Mouse (Mus musculus) adrenal gland, postnatal 14 days (tissue): ENCODE results near the gene Kalrn. TPM values are rescaled to one million over a fixed set of nuclear protein-coding genes. Genes with fewer than 3 reads are reported as not detected.
A peak's percentile ranks its signal among the peaks of the same experiment; 100 is the strongest.

ENCODE experiments used
- DNase-seq: peaks from one replicate; pipeline ENCODE4 v3.0.0; 2021; ENCODE audit warnings: mixed read lengths
- long read RNA-seq, 2 experiments: library from polyadenylated mRNA; stranded (forward); transcript quantifications; one replicate each; pipeline ENCODE4 v2.0.0; 2021
- total RNA-seq: library from RNA; stranded (reverse); gene quantifications from 2 replicates; pipeline ENCODE4 v1.2.3, GENCODE M21; 2021

Kalrn gene
- 12.9 and 20.7 TPM in 2 replicates for total RNA-seq
- long read RNA-seq, experiment 1: 0 reads
- long read RNA-seq, experiment 2, partial matches to known transcripts: 0 of 1 reads
- long read RNA-seq, experiment 2, other reads (novel, unspliced or antisense): 1 of 1 reads

DNA sequence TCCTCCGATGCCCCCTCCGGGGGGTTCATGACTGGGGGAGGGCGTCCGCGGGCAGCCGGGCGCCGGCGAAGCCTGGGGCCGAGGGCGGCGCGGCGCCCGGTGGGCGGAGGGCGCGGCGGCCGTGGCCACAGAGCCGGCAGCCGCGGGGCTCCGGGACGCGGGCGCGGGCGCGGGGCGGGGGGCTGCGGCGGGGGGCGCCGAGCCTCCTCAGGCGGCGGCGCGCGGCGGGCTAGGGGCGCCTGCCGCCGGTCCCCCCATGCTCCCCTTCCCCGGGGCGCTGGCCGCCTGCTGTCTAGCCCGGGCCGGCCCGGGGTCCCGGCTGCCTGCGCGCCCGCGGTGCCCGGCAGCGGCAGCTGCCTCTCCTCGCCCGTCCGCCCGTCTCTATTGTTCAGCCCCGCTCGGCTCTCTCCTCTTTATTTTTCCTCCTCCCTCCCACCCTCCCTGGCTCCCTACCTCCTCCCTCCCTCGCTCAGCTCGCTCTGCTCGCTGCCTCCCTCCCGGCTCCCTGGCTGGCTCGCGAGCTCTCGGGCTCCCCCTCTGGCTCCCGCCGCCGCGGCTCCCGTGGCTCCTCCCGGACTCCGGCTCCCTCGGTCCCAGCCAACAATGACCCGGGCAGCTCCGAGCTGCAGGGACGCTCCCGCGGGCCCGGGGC, at the start of gene Kalrn:
Kalrn (minus strand) TSS at position 382 of the 652 bp plus-strand sequence.
- peak; percentile 96 for DNase-seq

DNA sequence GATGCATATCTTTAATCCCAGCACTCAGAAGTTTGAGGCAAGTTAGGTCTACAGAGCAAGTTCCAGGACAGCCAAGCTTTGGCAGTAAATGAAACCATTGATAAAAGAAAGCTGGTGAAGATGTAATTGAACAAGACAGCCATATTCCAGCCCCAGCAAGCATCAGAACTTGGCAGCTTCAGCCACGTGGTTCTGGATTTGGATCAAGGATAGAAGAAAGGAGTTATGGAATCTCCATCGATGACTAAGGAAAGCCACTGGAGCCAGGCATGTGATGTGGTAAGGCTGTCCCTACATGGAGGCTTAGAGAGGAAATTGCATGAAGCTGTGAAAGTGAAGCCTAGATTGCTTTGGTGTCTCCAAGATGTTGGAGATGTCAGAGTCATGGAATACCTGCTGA, 40.7 kb upstream of the Kalrn start:
- DNase-seq: no peak

DNA sequence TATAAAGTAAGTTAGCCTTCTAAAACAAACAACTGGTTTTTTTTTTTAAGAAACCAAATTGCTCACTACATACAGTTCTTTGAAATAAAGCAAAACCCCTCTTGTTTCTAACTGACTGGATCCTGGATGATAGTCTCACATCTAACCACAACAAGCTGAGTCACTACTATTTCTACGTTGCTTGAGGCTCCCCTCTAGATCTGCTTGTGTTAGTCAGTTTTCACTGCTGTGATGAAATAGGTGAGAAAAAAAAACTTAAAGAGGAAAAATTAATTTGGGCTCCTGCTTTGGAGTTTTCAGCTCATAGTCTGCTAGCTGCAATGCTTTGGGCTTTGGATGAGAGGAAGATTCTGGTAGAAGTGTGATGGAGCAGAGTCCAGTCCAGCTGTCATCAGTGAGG, 36.8 kb upstream of the Kalrn start:
- DNase-seq: no peak

DNA sequence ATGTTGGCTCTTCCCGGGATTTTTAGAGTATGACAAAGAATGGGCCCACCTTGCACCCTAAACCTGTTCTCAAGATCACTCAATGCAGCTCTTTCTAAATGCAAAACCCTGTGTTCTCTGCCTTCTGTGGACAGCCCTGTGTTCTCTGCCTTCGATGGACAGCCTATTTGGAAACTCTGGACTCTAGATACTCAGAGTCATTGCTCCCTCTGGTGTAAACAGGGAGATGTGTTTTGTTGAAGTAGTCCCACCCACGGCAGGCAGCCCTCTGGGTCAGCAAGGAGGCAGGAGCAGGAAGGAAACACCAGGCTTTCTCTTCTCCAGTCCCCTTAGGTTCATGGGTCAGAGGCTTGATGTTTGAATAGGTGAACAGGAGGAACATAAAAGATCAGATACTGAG, 32.3 kb upstream of the Kalrn start:
- DNase-seq: peak; percentile 46

DNA sequence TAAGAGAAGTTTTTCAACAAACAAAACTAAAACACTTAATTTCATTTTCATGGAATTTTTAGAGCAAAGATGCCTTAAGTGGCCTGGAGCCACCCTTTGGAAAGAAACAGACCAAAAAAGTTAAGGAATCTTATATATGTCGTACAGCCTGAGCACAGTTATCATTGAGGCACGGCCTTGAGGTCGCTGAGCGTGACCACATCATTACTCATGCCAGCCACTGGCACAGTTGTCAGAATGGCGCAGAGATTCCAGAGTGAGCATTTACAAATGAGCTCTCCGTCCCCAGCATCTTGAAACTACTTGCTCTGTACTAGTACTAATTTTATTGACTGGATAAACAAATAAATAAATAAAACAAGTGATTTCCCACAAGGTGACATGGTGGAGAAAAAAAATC, 30.5 kb upstream of the Kalrn start:
- no peak for DNase-seq

DNA sequence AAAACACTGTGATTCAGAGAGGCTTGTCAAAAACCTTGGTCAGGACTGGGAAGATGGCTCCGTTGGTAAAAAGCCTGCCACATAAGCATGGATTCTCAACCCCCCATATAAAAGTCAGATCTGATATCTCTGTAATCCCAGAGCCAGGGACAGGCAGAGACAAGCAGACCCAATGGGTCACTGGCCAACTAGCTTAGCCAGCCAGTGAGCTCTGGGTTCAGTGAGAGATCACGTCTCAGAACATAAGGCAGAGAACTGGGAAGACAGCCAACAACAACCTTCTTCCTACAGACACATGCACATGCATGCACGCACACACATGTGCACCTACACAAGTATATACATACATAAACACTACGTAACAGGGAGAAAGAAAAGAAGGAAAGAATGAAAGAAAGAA, 29.7 kb upstream of the Kalrn start:
- DNase-seq: no peak

DNA sequence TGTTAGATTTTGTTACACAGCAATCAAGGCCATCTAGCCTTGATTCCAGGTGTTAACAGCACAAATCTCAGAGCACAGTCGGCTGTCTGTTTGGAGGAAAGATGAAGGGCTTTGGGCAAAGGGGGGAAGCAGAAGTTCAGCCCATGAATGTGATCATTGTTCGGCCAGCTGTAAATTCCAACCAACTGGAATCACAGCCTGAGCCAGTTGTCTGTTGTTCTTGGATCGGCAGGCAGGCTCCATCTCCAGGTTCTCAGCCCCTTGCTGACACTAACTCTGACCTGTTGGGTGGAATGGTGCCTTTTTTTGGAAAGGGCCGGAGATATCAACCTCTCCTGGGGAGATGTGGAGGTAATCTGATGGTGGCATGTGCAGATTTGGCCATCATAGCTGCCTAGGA, 28.6 kb upstream of the Kalrn start:
- DNase-seq: no peak

DNA sequence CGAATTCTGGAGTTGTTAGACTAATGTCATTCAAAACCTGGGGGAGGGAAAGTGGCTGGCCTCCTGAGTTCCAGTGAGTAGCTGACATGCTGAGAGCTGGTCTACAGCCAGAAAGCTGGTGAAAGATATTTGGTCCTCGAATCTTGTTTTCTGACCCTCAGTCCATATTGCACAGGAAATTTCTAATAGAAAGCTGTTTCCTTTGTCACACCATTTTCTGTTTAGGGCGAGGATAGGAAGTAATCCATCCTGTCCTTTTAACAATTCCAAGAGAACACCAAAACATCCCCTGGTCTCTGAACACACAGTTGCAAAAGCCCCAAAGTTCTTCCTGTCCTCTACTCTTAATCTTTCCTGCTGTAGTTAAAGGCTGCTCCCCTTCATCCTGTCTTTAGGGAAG, 22.0 kb upstream of the Kalrn start:
- DNase-seq: peak; percentile 14

DNA sequence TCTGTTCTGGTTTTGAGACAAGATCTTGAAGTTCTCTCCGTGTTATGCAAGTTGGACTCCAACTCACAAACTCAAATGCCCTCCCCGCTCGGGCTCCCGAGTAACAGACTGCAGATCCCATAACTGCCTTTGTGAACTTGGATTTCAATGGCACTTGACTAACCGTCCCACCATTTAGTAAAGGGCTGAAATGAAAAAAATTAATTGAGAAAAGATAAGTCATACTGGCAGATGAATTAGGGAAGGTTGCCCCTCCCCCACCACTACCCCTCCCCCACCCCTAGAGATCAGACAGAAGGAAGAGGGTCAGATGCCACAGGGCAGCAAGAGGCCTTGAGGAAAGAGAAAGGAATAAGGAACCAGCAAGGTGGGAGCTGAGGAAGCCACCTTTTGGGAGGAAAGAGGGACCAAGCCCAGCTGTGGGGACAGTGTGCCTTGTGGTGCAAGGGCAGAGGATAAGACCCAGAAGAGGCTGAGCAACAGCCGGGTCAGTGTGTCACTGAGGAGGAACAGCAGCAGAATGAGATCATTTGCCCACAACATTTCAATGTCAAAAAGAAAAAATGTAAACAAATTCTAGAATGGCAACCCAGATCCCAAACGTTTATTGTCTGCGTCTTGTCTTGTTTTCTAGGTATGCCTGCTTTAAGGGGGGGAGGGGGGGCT, 21.4 kb upstream of the Kalrn start:
- DNase-seq: no peak

DNA sequence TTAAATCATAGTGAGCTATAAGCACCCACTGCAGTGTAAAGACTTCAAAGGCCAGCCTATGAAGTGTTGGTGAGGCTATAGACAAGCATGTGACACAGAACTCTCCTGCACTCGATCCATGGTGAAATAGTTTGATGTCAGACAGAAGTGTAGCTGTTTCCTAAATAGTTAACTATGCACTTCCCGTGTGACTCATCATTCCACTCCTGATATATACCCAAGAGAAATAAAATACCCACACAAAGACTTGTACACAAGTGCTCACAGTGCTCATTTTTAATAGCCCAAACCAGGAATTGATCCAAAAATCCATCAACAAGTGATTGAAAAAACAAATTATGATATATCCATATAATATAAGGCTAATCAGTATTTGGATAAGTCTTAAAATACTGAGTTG, 19.4 kb upstream of the Kalrn start:
- no peak for DNase-seq

DNA sequence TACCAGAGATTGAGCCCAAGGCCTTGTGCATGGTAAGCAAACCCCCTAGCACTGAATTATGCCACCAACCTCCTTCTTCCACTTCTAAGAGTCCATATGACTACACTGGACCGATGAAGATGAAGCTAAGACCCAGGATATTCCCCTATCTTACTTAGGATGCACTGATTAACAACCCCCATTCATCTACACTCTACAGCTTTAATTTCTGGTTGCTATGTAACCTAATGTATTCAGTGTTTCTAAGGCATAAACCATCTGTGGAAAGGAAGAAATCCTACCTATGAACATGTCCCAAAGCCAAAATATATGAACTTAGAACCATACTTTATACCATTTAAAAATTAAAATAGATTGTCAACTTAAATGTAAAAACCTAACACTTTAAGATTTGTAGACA, 18.6 kb upstream of the Kalrn start:
- no peak for DNase-seq

DNA sequence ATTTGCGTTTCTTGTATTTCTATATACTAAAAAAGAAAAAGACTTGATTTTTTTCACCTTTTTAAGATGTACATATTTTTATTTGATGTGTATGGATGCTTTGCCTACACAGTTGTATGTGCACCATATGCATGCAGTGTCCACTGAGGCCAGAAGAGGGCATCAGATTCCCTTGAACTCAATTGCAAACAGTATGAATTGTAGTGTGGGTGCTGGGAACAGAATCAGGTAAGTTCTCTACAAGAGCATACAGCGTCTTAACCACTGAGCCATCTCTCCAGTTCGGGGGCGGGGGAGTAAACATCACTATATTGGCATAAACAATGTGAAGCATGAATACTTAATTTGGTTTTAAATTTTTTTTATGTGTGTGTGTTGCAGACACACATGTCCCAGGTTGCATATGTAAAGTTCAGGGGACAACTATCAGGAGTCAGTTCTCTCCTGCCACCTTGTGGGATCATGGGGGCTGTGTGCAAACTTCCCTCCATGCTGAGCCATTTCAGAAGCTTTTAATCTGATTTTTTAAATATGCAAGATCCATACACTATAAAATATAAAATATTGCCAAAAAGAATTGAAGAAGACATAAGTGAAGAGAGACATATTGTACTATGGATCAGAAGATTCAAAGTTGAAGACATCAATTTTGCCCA, 6.5 kb upstream of the Kalrn start:
- DNase-seq: no peak

DNA sequence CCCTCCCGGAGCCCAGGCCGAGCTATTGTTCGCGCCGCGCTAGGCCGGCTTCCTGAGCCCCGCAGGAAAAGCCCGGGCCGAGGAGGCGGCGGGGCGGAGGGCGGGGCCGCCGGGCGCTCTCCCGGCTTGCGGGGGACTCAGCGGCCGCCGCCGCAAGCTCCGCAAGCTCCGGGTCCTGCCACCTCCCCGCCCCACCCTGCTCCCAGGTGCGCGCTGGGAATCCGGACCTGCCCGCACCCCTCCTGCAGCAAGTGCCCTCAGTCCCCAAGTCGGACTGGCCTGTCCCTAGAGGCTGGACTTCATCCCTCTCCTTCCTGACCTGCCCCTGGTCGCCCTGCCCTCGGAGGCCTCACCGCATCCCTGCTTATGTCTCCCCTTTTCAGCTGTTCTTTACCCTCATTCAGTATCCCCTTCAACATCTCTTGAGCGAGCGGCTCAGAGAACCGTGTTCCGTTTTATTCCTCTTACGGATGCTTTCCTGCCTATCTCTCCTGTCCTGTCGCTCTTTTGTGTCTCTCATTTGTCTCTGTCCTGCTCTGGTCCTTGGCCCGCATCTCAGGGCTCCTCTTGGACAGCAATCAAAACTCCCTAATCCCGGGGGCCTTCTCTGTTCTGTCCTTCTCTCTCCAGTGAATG, 642 bp upstream of the Kalrn start:
- peak; percentile 13 for DNase-seq

DNA sequence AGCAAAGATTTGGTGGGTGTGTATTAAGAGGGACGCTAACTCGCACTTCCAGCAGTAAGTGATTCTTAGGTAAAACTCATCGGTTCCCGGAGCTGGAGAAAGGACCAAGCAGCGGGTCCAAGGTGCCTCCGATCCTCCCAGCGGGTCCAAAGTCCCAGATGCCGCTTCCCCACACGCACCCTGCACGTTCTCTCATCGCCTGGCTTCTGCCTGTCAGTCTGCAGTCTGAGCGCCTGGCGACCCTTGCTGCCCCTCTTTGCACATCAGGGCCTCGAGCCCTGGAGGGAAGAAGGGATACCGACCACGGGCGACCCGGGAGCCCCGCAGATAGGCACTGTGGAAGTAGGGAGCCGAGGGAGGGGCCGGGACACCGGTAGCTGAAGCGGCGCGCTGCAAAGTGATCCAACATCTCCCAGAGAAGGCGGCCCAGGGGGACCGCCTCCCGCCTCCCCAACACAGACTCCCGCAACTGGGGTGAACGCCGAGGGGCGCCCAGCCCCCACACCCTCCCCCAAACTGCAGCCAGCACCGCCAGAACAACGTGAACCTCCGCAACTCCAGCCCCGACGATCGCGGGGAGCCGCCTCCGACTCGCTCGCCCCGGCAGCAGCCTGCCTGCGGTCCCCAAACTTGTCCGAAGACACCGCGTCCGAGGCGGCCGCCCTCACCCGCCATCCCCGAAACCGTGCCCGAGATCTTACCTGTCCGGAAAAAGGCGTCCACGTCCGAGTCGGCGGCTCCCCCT, 754 bp downstream of the Kalrn start:
- peak; percentile 42 for DNase-seq

DNA sequence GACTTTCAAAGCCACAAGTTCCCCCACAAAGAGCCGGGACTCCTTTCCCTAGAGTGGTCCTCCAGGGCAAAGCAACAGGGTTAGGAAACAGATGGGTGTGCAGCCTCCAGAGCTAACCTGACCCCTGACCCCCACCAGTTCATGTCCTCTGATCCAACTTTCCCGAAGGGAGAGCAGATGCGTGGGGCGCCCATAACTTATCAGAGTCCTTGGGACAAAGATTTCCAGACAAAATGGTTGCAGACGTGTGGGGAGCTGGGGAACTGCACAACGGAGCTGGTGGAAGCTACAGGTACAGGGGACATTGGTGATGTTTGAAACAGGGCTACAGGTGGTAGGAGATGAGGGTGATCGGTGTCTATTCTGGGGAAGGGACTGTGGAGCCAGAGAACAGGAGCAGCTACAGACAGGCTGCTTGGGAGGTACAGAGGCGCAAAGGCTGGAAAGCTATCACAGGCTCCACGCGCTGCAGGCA, 1.4 kb downstream of the Kalrn start:
- peak; percentile 16 for DNase-seq

DNA sequence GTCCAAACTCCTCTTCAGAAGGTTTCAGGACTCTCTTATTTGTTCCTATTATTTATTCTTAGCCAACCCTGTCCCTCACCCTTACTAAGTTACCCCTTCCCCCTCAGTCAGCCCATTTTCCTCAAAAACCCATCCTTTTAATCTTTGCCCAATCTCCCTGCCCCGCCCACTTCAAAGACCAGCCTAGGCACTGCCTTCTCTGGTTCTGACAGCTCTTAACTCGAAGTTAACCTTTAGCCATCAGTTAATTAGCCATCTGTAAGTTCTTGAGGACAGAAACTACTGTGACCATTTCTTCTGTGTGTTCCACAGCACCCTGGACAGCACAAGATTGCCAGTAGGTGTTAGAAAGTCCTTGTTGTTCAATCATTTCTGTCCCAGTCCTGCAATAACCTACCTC, 3.4 kb downstream of the Kalrn start:
- no peak for DNase-seq

DNA sequence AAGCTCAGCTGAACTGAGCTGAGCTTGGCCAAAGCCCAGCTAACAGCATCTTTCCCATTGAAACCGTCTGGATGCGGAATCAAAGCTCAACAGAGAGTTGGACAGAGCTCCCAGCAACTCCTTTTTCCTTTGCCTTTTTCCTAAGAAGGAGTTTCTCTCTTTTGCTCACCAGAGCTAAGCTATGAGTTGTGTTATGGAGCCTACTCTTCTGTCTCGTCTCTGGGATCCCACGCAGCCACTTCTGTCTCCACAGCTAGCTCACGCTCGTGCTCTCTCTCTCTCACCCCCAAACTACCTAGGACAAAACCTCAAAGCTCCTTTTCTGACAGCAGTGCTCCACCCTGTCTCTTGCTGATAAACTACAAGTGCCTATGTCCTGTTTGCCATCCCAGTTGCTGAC, 4.5 kb downstream of the Kalrn start:
- no peak for DNase-seq

DNA sequence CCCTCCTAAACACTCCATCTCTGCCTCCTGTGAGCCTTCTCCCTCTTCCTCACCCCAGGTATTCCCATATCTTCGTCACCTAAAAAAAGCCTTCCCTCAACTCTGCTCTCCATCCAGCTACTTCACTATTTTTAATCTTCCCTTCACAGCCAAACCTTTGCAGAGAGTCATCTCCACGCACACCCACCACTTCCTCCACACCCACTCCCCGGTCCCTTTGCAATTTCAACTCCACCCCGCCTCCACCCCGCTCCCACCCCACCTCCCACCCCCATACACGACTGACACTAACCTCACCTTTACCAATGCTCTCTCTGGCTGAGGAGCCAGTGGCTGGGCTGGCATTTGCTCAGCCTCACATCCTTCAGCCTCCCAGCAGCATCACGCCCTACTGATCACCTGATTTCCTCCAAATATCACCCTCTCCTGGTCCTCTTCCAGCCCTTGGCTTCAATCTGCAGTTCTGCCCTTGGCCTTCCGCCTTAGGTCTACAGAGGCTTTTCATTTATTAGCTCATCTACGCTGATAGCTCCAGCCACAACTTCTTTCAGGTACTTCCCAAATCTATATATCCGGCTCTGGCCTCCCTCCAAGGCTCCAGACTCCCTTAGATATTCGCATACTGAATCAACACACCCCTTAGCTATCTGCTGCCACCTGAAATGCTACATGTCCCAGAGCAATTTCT, 9.6 kb downstream of the Kalrn start:
- DNase-seq: no peak

DNA sequence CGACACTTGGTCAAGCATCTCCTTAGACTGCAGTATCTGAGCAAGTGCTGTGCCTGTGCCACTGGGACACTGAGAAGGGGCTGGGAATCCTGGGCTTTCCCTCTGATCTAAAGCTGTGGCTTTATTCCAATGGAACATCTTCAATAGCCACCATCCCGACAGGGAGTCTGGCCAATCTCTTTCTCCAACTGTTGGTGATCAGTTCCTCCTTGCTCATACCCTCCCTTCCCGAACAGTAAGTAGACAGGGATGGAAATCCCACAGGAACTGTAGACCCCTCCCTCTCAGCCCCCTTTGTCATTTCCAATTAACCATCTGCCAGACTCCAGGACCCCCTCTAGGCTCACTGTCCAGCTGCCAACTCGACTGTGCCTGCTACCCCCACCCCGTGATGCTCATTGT, 11.6 kb downstream of the Kalrn start:
- DNase-seq: no peak

DNA sequence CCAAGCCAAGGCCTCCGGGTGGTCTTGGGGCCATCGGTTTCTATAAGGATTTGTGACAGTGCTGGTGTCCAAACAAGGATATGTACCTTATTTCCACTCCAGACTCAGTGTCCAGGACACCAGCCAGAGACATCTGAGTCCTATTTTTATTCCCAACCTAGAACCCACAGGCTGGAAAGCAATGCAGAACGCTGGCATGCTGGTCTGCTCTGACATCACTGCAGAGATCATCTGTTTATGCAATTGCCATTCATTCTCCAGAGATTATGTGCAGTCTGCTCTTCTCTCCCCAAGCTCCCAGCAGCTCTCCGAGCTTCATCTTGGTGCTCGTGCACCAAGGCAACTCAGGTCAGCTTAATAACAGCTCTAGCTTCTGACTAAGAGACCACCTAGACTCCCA, 12.5 kb downstream of the Kalrn start:
- DNase-seq: no peak

DNA sequence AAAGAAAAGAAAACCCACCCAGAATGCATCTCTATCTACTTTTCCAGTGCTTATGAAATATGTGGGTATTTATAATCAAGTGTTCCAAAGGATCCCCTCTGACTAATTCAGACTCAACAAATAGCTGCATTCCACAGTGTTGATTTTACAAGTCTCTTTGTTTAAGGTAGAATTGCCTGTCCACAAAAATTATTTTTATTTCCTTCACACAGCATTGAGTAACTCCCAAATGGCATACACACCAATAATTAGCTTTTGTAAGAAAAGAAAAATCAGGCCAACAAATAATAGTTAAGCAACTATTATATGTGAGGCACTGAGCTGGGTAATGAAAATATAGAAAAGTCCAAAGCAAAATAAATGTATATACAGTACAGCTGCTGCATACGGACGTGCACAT, 12.9 kb downstream of the Kalrn start:
- DNase-seq: no peak

DNA sequence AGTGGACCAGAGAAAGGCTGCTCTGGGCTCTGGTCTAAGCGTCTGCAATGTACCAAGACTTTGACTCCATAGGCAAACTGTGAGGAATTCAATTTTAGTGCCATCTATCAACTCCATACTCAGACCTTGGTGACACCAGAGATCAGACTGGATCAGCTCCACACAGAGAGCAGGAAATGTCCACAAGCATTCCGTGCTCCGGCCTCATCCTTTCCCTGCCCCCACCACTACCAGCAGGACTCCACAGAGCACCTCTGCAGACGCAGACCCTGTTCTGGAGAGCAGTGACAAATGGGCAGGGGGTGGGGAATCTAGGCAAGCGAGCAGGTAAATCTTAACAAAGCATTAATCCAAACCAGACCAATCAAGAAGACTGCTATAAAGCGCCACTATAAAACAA, 15.4 kb downstream of the Kalrn start:
- no peak for DNase-seq
